Mouse (Mus musculus) MEL (cell line): ENCODE data around the gene Gm5901. TPM values are rescaled to one million over a fixed set of nuclear protein-coding genes. Genes with fewer than 3 reads are reported as not detected.
"Not testable (repeated sequence)": the region's sequence is repeated elsewhere in the genome, so short reads cannot be mapped to it uniquely, and the experiment has no call there.

Experiments used
- DNase-seq: peaks from one replicate; pipeline ENCODE4 v3.0.0; 2011; ENCODE audit warnings: low read depth, low spot score
- H3K27ac ChIP-seq: 2 replicates; pipeline ENCODE4 v1.5.1; 2012; ENCODE audit warnings: low read depth, mild to moderate bottlenecking, control low read depth, low read length, moderate library complexity; ENCODE audit not compliant: control insufficient read depth
- H3K27me3 ChIP-seq, 2 experiments: fragments of 150-350 bp in 1 of 2; sonication (generic) in 1 of 2; 2 replicates each; pipeline ENCODE4 v1.6.1; 2012; ENCODE audit warnings: low read length in 2 of 2, mild to moderate bottlenecking in 2 of 2, improper control_type of control experiment in 1 of 2, moderate library complexity in 1 of 2; ENCODE audit not compliant: insufficient read depth in 2 of 2, control insufficient read depth in 1 of 2
- H3K36me3 ChIP-seq, 2 experiments: 2 replicates each; pipeline ENCODE4 v1.6.1; 2012 to 2014; ENCODE audit warnings: low read length in 2 of 2, improper control_type of control experiment in 1 of 2, inconsistent platforms in 1 of 2, mild to moderate bottlenecking in 1 of 2; ENCODE audit not compliant: insufficient read depth in 2 of 2, control insufficient read depth in 1 of 2
- H3K4me1 ChIP-seq, 2 experiments: fragments of 150-350 bp in 1 of 2; sonication (generic) in 1 of 2; 2 replicates each; pipeline ENCODE4 v1.6.1; 2012; ENCODE audit warnings: low read length in 2 of 2, improper control_type of control experiment in 1 of 2, mild to moderate bottlenecking in 1 of 2; ENCODE audit not compliant: insufficient read depth in 2 of 2, control insufficient read depth in 1 of 2
- H3K4me3 ChIP-seq, 2 experiments: fragments of 150-350 bp in 1 of 2; sonication (generic) in 1 of 2; 2 replicates each; pipeline ENCODE4 v1.5.1; 2012; ENCODE audit warnings: low read depth in 2 of 2, low read length in 2 of 2, mild to moderate bottlenecking in 2 of 2, moderate library complexity in 2 of 2, control low read depth in 1 of 2, improper control_type of control experiment in 1 of 2; ENCODE audit not compliant: control insufficient read depth in 1 of 2, insufficient read depth in 1 of 2
- H3K79me2 ChIP-seq: 2 replicates; pipeline ENCODE4 v1.6.1; 2012; ENCODE audit warnings: mild to moderate bottlenecking, low read length, moderate library complexity; ENCODE audit not compliant: control insufficient read depth, poor library complexity, insufficient read depth
- H3K9ac ChIP-seq: 2 replicates; pipeline ENCODE4 v1.6.1; 2012; ENCODE audit warnings: low read depth, mild to moderate bottlenecking, control low read depth, low read length, moderate library complexity; ENCODE audit not compliant: control insufficient read depth, poor library complexity, severe bottlenecking
- H3K9me3 ChIP-seq: fragments of 150-350 bp; sonication (generic); replicated peaks from 2 replicates; pipeline ENCODE4 v1.6.1; 2012; ENCODE audit warnings: mild to moderate bottlenecking, low read length, improper control_type of control experiment, moderate library complexity; ENCODE audit not compliant: insufficient read depth
- BHLHE40 ChIP-seq: IDR thresholded peaks from 2 replicates; pipeline ENCODE4 v1.6.1; 2012; ENCODE audit warnings: low read depth, mild to moderate bottlenecking, inconsistent platforms, low read length, improper control_type of control experiment, borderline replicate concordance
- CHD1 ChIP-seq: IDR thresholded peaks from 2 replicates; pipeline ENCODE4 v1.6.1; 2012; ENCODE audit warnings: low read depth, mild to moderate bottlenecking, inconsistent platforms, low read length, improper control_type of control experiment
- CTCF ChIP-seq, 3 experiments: IDR thresholded peaks in 2 of 3; conservative IDR thresholded peaks in 1 of 3; 2 replicates each; pipeline ENCODE4 v1.5.1; 2011 to 2012; ENCODE audit warnings: low read length in 3 of 3, low read depth in 2 of 3, mild to moderate bottlenecking in 2 of 3, improper control_type of control experiment in 1 of 3, inconsistent platforms in 1 of 3, mixed read lengths in 1 of 3, moderate library complexity in 1 of 3; ENCODE audit not compliant: control insufficient read depth in 1 of 3, insufficient read depth in 1 of 3, poor library complexity in 1 of 3, severe bottlenecking in 1 of 3
- EP300 ChIP-seq, 2 experiments: IDR thresholded peaks; 2 replicates each; pipeline ENCODE4 v1.6.1; 2011; ENCODE audit warnings: improper control_type of control experiment in 2 of 2, low read length in 2 of 2, low read depth in 1 of 2, mild to moderate bottlenecking in 1 of 2
- ETS1 ChIP-seq: IDR thresholded peaks from 2 replicates; pipeline ENCODE4 v1.6.1; 2012; ENCODE audit warnings: low read depth, mild to moderate bottlenecking, inconsistent platforms, low read length, improper control_type of control experiment, moderate library complexity
- JUND ChIP-seq: IDR thresholded peaks from 2 replicates; pipeline ENCODE4 v1.6.1; 2011; ENCODE audit warnings: low read depth, mild to moderate bottlenecking, improper control_type of control experiment, low read length
- KAT2A ChIP-seq: conservative IDR thresholded peaks from 2 replicates; pipeline ENCODE4 v1.6.1; 2012; ENCODE audit warnings: low read depth, low read length, improper control_type of control experiment, inconsistent platforms
- MAFK ChIP-seq: IDR thresholded peaks from 2 replicates; pipeline ENCODE4 v1.6.1; 2011; ENCODE audit warnings: low read depth, mild to moderate bottlenecking, low read length, improper control_type of control experiment, borderline replicate concordance
- MXI1 ChIP-seq: IDR thresholded peaks from 2 replicates; pipeline ENCODE4 v1.6.1; 2011; ENCODE audit warnings: mild to moderate bottlenecking, low read depth, low read length, improper control_type of control experiment
- MYC ChIP-seq: IDR thresholded peaks from 2 replicates; pipeline ENCODE4 v1.6.1; 2011; ENCODE audit warnings: low read depth, mild to moderate bottlenecking, low read length, improper control_type of control experiment, moderate library complexity
- RAD21 ChIP-seq: IDR thresholded peaks from 2 replicates; pipeline ENCODE4 v1.6.1; 2011; ENCODE audit warnings: mild to moderate bottlenecking, low read depth, low read length, improper control_type of control experiment
- RCOR1 ChIP-seq: IDR thresholded peaks from 2 replicates; pipeline ENCODE4 v1.6.1; 2012; ENCODE audit warnings: low read depth, mild to moderate bottlenecking, inconsistent platforms, low read length, improper control_type of control experiment
- SIN3A ChIP-seq: IDR thresholded peaks from 2 replicates; pipeline ENCODE4 v1.6.1; 2012; ENCODE audit warnings: low read length, improper control_type of control experiment, inconsistent platforms
- SMC3 ChIP-seq: IDR thresholded peaks from 2 replicates; pipeline ENCODE4 v1.6.1; 2011; ENCODE audit warnings: low read depth, low read length, improper control_type of control experiment
- TBP ChIP-seq: IDR thresholded peaks from 2 replicates; pipeline ENCODE4 v1.8.0; 2011; ENCODE audit warnings: low read depth, low read length, improper control_type of control experiment
- ZC3H11A ChIP-seq: IDR thresholded peaks from 2 replicates; pipeline ENCODE4 v1.6.1; 2012; ENCODE audit warnings: low read depth, mild to moderate bottlenecking, inconsistent platforms, low read length, improper control_type of control experiment
- ZMIZ1 ChIP-seq: IDR thresholded peaks from 2 replicates; pipeline ENCODE4 v1.6.1; 2012; ENCODE audit warnings: low read depth, mild to moderate bottlenecking, inconsistent platforms, low read length, improper control_type of control experiment, moderate library complexity
- polyA plus RNA-seq, 2 experiments: library from polyadenylated mRNA; stranded (reverse) in 1 of 2; unstranded in 1 of 2; fragments of >175 nt in 1 of 2; fragments of >200 nt in 1 of 2; gene quantifications; 2 replicates each; pipeline versions ENCODE4 v1.2.1 to v1.2.4; 2012; ENCODE audit warnings: low replicate concordance in 2 of 2, low read depth in 1 of 2; ENCODE audit not compliant: insufficient read length in 2 of 2, insufficient read depth in 1 of 2, missing spikeins in 1 of 2
- total RNA-seq: library from RNA; depleted of rRNA; stranded (reverse); fragments of 300-350 nt; gene quantifications from 2 replicates; pipeline ENCODE4 v1.2.3, GENCODE M21; 2012

The Gm5901 gene
- total and polyA plus RNA-seq, 3 experiments, result 0.31 to 1.7 TPM; not detected in 1

GRCm38 (mm10) chr7:105406322-105406721, 31.5 kb downstream of the Gm5901 start:
- no peak for TF ChIP-seq MAFK
- H3K36me3 ChIP-seq, result no peaks in the 10 kb centered on the region
- H3K27ac ChIP-seq, result no peak overlapping the region
- H3K4me3 ChIP-seq, result no peak overlapping the region
- no peaks in the 10 kb centered on the region for H3K9me3 ChIP-seq
- no peak for DNase-seq
- H3K79me2 ChIP-seq, result no peaks in the 10 kb centered on the region
- H3K27me3 ChIP-seq, result no peaks in the 10 kb centered on the region; a peak in 1 of 4 replicates
- no peaks in the 10 kb centered on the region for H3K4me1 ChIP-seq
- H3K9ac ChIP-seq, result no peak overlapping the region

- H3K27ac ChIP-seq, H3K36me3 ChIP-seq, H3K79me2 ChIP-seq, H3K9me3 ChIP-seq, H3K4me3 ChIP-seq, H3K4me1 ChIP-seq, H3K9ac ChIP-seq, H3K27me3 ChIP-seq: not testable (repeated sequence)
- DNase-seq, result peak; percentile 59
- peak; percentile 23; the same call in 1 of the 2 replicates for TF ChIP-seq ZC3H11A
- TF ChIP-seq RAD21, result peak; percentile 49
- TF ChIP-seq SMC3, result peak; percentile 79
- peak; percentile 85 to 93 (median 86) for TF ChIP-seq CTCF (IDR thresholded peaks at IDR 0.05 in 2 of 3, conservative IDR thresholded peaks at IDR 0.05 in 1 of 3; ENCODE audit: control insufficient read depth in 1 of 3, insufficient read depth in 1 of 3, low read depth in 2 of 3, low read length in 3 of 3, poor library complexity in 1 of 3, severe bottlenecking in 1 of 3)
Observed at GRCm38 (mm10) chr7:105411874-105412632, 37.2 kb downstream of the Gm5901 start.

GRCm38 (mm10) chr7:105414385-105414784, 39.5 kb downstream of the Gm5901 start:
- peaks cover 0 to 2% of the 10 kb centered on the region in 2 experiments; a peak in 1 of 4 replicates for H3K27me3 ChIP-seq
- H3K4me3 ChIP-seq, result no peak overlapping the region
- no peaks in the 10 kb centered on the region for H3K9me3 ChIP-seq
- H3K4me1 ChIP-seq, result no peaks in the 10 kb centered on the region
- DNase-seq, result no peak
- H3K27ac ChIP-seq, result no peak overlapping the region
- H3K79me2 ChIP-seq, result no peaks in the 10 kb centered on the region
- no peak for TF ChIP-seq RCOR1
- H3K36me3 ChIP-seq, result no peaks in the 10 kb centered on the region
- no peak overlapping the region for H3K9ac ChIP-seq

- Histone ChIP-seq H3K9ac (no peak overlapping the region), H3K27ac (no peak overlapping the region), H3K9me3 (no peaks in the 10 kb centered on the region), H3K79me2 (no peaks in the 10 kb centered on the region), H3K27me3 (peaks cover 0 to 2% of the 10 kb centered on the region in 2 experiments; a peak in 1 of 4 replicates), H3K4me1 (no peaks in the 10 kb centered on the region), H3K36me3 (no peaks in the 10 kb centered on the region), H3K4me3 (no peak overlapping the region)
- TF ChIP-seq TBP, result no peak
- TF ChIP-seq CHD1, result no peak
- no peak for TF ChIP-seq MYC
- TF ChIP-seq ETS1, result no peak
- TF ChIP-seq BHLHE40, result no peak
- no peak for TF ChIP-seq EP300 (IDR thresholded peaks at IDR 0.05; ENCODE audit: low read depth in 1 of 2, low read length in 2 of 2)
- no peak for TF ChIP-seq SIN3A
- no peak for TF ChIP-seq JUND
- no peak for TF ChIP-seq MXI1
- no peak for TF ChIP-seq KAT2A
- no peak for TF ChIP-seq ZMIZ1
- DNase-seq, result no peak
Observed at GRCm38 (mm10) chr7:105416529-105416928, 41.7 kb downstream of the Gm5901 start.
